Mouse (Mus musculus): ENCODE results near the gene Hdhd5. TPM values are rescaled to one million over a fixed set of nuclear protein-coding genes. Genes with fewer than 3 reads are reported as not detected.

The Hdhd5 gene
- polyA plus RNA-seq, 2 experiments, result 5.6 to 8.4 TPM

- TF ChIP-seq CTCF (IDR thresholded peaks at IDR 0.05; ENCODE audit: low read depth), result no peak
- no peak for TF ChIP-seq EP300 (IDR thresholded peaks at IDR 0.05; ENCODE audit: low read depth)
- Histone ChIP-seq H3K36me3 (replicated peaks; ENCODE audit: control insufficient read depth, insufficient read depth, low read depth) (no peaks in the 10 kb centered on the region), H3K9me3 (ENCODE audit: control insufficient read depth, low read length) (no peaks in the 10 kb centered on the region), H3K4me3 (ENCODE audit: insufficient read depth in 1 of 2, low read depth in 2 of 2, low read length in 2 of 2) (peak within 1 kb of the TSS; percentile 34 to 44), H3K4me2 (ENCODE audit: low read depth) (peak within 1 kb of the TSS; percentile 62), H3K27me3 (ENCODE audit: control insufficient read depth, insufficient read depth, low read length) (peaks cover 50% of the 10 kb centered on the region), H3K27ac (no peak within 1 kb of the TSS), H3K9ac (replicated peaks) (no peak within 1 kb of the TSS), H3K4me1 (replicated peaks; ENCODE audit: control insufficient read depth in 2 of 2, insufficient read depth in 2 of 2, low read length in 1 of 2) (peaks cover 0 to 3% of the 10 kb centered on the region in 2 experiments; a peak in 1 of 4 replicates)
- ATAC-seq (ENCODE audit: insufficient read depth), result no peak
- DNase-seq (ENCODE audit: low read depth in 3 of 3, low spot score in 3 of 3), result no peak
- under 1% methylated on average over 79 of the region's 84 CpGs for WGBS (ENCODE audit: insufficient replicate concordance)
Observed at GRCm38 (mm10) chr6:120493374-120494181, 37.5 kb downstream of the Hdhd5 start, which contains the start of gene Tmem121b. Gene Tmem121b, minus strand, starts transcription at chr6:120493807.

- 2% methylated on average over 77 of the region's 95 CpGs for WGBS (ENCODE audit: insufficient replicate concordance)
- Histone ChIP-seq H3K9ac (replicated peaks) (no peak overlapping the region), H3K4me3 (ENCODE audit: insufficient read depth in 1 of 2, low read depth in 2 of 2, low read length in 2 of 2) (peak overlapping the region in 1 of 2 experiments; percentile 44; a peak in 3 of 4 replicates), H3K36me3 (replicated peaks; ENCODE audit: control insufficient read depth, insufficient read depth, low read depth) (no peaks in the 10 kb centered on the region), H3K9me3 (ENCODE audit: control insufficient read depth, low read length) (no peaks in the 10 kb centered on the region), H3K4me2 (ENCODE audit: low read depth) (peak overlapping the region; percentile 62), H3K27ac (no peak overlapping the region), H3K4me1 (replicated peaks; ENCODE audit: control insufficient read depth in 2 of 2, insufficient read depth in 2 of 2, low read length in 1 of 2) (peaks cover 0 to 3% of the 10 kb centered on the region in 2 experiments; a peak in 1 of 4 replicates), H3K27me3 (ENCODE audit: control insufficient read depth, insufficient read depth, low read length) (peaks cover 50% of the 10 kb centered on the region)
- DNase-seq (ENCODE audit: low read depth in 3 of 3, low spot score in 3 of 3) (no peak), ATAC-seq (ENCODE audit: insufficient read depth) (peak; percentile 9; the same call in 1 of the 2 replicates)
- TF ChIP-seq CTCF (IDR thresholded peaks at IDR 0.05; ENCODE audit: low read depth) (no peak), EP300 (IDR thresholded peaks at IDR 0.05; ENCODE audit: low read depth) (no peak)
Observed at GRCm38 (mm10) chr6:120492499-120493373, 38.4 kb downstream of the Hdhd5 start.

- 10% methylated on average over 22 of the region's 22 CpGs for WGBS (ENCODE audit: insufficient replicate concordance)
Observed at GRCm38 (mm10) chr6:120491862-120492498, 39.1 kb downstream of the Hdhd5 start.

DNA sequence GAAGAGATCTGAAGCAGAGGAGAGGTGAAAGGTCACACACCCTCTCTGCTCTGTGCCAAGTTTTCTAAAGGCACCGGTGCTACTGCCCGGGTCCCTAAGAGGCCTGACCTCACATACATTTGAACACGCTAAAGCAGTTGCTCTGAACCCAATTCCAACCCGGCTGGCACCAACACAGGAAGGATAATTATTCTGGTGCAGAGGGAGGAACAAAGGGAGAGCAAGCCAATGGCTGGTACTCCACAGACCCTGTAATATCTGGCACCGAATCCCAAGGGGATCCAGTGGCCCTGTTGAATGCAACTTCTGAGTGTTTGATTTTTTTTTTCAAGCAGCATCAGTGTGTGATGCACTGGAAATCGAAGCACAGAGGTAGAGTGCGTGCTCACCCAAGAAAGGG, 40.1 kb downstream of the Hdhd5 start:
- WGBS (ENCODE audit: insufficient replicate concordance), result 63% methylated on average over 7 of the region's 7 CpGs
- peaks cover 47% of the 10 kb centered on the region for H3K27me3 ChIP-seq (ENCODE audit: control insufficient read depth, insufficient read depth, low read length)
- no peak for DNase-seq (ENCODE audit: low read depth in 3 of 3, low spot score in 3 of 3)

More at GRCm38 (mm10) chr6:120491862-120492498, 39.1 kb downstream of the Hdhd5 start:
- no peaks in the 10 kb centered on the region for H3K9me3 ChIP-seq (ENCODE audit: control insufficient read depth, low read length)
- H3K4me1 ChIP-seq (replicated peaks; ENCODE audit: control insufficient read depth in 2 of 2, insufficient read depth in 2 of 2, low read length in 1 of 2), result peaks cover 0 to 3% of the 10 kb centered on the region in 2 experiments; a peak in 1 of 4 replicates
- ATAC-seq (ENCODE audit: insufficient read depth) (no peak), DNase-seq (ENCODE audit: low read depth in 3 of 3, low spot score in 3 of 3) (no peak)
- H3K4me3 ChIP-seq (ENCODE audit: insufficient read depth in 1 of 2, low read depth in 2 of 2, low read length in 2 of 2), result no peak overlapping the region; a peak in 1 of 4 replicates
- no peak for TF ChIP-seq CTCF (IDR thresholded peaks at IDR 0.05; ENCODE audit: low read depth)
- TF ChIP-seq EP300 (IDR thresholded peaks at IDR 0.05; ENCODE audit: low read depth), result no peak
- H3K27me3 ChIP-seq (ENCODE audit: control insufficient read depth, insufficient read depth, low read length), result peaks cover 50% of the 10 kb centered on the region
- no peaks in the 10 kb centered on the region for H3K36me3 ChIP-seq (replicated peaks; ENCODE audit: control insufficient read depth, insufficient read depth, low read depth)
- no peak overlapping the region for H3K9ac ChIP-seq (replicated peaks)
- H3K27ac ChIP-seq, result no peak overlapping the region
- H3K4me2 ChIP-seq (ENCODE audit: low read depth), result peak overlapping the region; percentile 62

More for the DNA sequence above, 40.1 kb downstream of the Hdhd5 start:
- Histone ChIP-seq H3K4me2 (ENCODE audit: low read depth) (no peak overlapping the region), H3K4me3 (ENCODE audit: insufficient read depth in 1 of 2, low read depth in 2 of 2, low read length in 2 of 2) (no peak overlapping the region), H3K4me1 (replicated peaks; ENCODE audit: control insufficient read depth in 2 of 2, insufficient read depth in 2 of 2, low read length in 1 of 2) (peaks cover 0 to 3% of the 10 kb centered on the region in 2 experiments; a peak in 1 of 4 replicates), H3K27ac (no peak overlapping the region), H3K9me3 (ENCODE audit: control insufficient read depth, low read length) (no peaks in the 10 kb centered on the region), H3K36me3 (replicated peaks; ENCODE audit: control insufficient read depth, insufficient read depth, low read depth) (no peaks in the 10 kb centered on the region), H3K9ac (replicated peaks) (no peak overlapping the region)
- no peak for ATAC-seq (ENCODE audit: insufficient read depth)
- TF ChIP-seq CTCF (IDR thresholded peaks at IDR 0.05; ENCODE audit: low read depth) (no peak), EP300 (IDR thresholded peaks at IDR 0.05; ENCODE audit: low read depth) (no peak)
